Mouse (Mus musculus): Measurements from ENCODE around the gene Prpf3. TPM values are rescaled to one million over a fixed set of nuclear protein-coding genes. Genes with fewer than 3 reads are reported as not detected.

Gene Prpf3
- polyA plus RNA-seq, 1 experiment: 32.5 TPM

DNA sequence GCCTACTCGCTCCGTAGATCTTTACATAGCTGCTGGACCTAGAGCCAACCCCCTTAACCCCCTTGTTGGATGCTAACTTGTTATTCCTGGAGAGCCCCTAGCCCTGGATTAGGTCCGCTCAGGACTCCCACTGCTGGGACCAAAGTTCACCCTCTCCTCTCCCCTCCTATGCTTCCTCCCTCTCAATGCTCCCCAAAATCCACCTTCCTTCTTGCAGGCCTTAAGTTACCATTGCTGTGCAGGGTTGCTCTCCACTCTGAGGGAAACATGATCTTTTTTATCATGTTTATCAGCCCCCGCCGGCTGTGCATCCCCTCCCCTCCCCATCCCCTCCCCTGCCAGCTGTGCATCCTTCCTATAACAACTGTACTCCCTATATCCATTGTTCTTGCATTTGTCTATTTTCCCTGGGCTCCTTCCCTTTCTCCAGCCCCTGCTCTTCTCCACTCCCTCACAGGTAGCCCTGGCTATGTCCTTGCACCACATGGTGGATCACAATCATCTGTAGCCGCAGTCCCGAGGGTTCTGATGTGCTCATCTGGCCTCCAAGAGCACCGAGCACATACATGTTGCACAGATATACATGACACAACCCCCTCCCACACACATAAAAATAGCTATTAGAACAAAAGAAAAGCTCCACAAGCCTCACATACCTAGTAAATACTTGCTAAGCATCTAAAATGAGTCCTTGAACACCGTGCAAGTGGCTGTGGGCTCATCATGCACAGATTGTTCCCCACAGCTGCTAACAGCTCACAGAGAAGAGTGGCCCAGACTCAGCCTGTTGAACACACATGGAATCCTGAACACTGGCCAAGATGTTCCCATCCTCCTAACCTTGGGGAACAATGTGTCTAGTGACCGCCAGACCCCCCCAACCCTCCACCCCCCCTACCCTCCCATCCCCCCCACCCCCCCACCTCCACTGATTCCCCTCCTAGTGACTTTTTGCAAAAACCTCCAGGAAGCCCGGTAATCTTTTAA lies 36.7 kb upstream of the Prpf3 start:
- no peaks in the 10 kb centered on the region for H3K36me3 ChIP-seq (ENCODE audit: control insufficient read depth, insufficient read depth, low read length)
- H3K27ac ChIP-seq (ENCODE audit: control insufficient read depth, insufficient read depth, low read length): peak overlapping the region; percentile 25; the same call in 1 of the 2 replicates
- no peaks in the 10 kb centered on the region for H3K27me3 ChIP-seq (ENCODE audit: control insufficient read depth, insufficient read depth, low read length)
- peaks cover 25% of the 10 kb centered on the region for H3K4me1 ChIP-seq (replicated peaks; ENCODE audit: control insufficient read depth, insufficient read depth, low read length)
- H3K4me3 ChIP-seq (ENCODE audit: control insufficient read depth, insufficient read depth, low read length): no peak overlapping the region
- WGBS: 34% methylated on average over 11 of the region's 11 CpGs
- no peak for DNase-seq
- no peak for TF ChIP-seq CTCF (IDR thresholded peaks at IDR 0.05; ENCODE audit: borderline replicate concordance, control insufficient read depth, extremely low read depth, insufficient read depth, low read length, poor library complexity)
- no peak for TF ChIP-seq POLR2A (IDR thresholded peaks at IDR 0.05; ENCODE audit: control insufficient read depth, extremely low read depth, insufficient read depth, low read length, poor library complexity)

DNA sequence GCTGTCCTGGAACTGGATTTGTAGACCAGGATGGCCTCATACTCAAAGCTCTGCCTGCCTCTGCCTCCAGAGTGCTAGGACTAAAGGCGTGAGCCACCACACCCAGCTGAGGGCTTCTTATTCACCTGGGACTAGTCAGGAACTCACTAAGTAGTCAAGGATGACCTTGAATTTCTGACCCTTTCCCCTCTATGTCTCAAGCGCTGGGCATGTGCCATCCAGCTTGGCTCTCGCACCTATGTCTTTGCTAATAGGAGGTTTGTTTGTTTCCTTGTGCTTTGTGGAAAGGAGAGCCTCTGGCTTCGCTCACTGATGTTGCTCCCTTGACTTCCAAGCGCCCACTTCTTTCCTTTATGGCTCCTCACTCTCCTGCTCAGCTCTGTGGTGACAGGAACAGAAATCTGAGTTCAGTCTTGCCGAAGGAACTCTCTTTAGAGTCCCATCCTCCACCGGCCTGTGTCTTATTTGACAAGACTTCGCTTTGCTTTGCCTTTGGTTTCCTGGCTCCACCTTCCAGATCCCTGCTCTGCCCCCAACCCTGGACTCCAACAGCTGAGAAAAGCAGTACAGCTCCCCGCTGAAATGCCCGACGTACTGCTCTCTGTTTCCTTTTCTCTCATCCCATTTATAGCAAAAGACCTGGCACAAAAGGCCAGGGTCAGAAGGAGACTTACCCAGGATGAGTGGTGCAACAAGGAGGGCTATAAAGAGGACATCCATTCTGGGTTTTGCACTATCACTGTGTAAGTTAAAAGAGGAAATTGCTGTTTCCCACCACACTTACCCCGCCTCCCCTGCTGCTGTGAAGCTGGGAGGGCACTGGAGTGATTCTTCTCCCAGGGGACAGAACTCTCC lies 35.8 kb upstream of the Prpf3 start, which contains the start of gene BC028528:
BC028528 (minus strand) TSS at position 795 of the 855 bp plus-strand sequence.
- no peak for TF ChIP-seq CTCF (IDR thresholded peaks at IDR 0.05; ENCODE audit: borderline replicate concordance, control insufficient read depth, extremely low read depth, insufficient read depth, low read length, poor library complexity)
- no peak for TF ChIP-seq POLR2A (IDR thresholded peaks at IDR 0.05; ENCODE audit: control insufficient read depth, extremely low read depth, insufficient read depth, low read length, poor library complexity)
- H3K36me3 ChIP-seq (ENCODE audit: control insufficient read depth, insufficient read depth, low read length): no peaks in the 10 kb centered on the region
- H3K4me3 ChIP-seq (ENCODE audit: control insufficient read depth, insufficient read depth, low read length): no peak within 1 kb of the TSS
- 21% methylated on average over 12 of the region's 12 CpGs for WGBS
- peak; percentile 32 for DNase-seq
- peaks cover 25% of the 10 kb centered on the region for H3K4me1 ChIP-seq (replicated peaks; ENCODE audit: control insufficient read depth, insufficient read depth, low read length)
- no peaks in the 10 kb centered on the region for H3K27me3 ChIP-seq (ENCODE audit: control insufficient read depth, insufficient read depth, low read length)
- H3K27ac ChIP-seq (ENCODE audit: control insufficient read depth, insufficient read depth, low read length): peak within 1 kb of the TSS; percentile 25; the same call in 1 of the 2 replicates

DNA sequence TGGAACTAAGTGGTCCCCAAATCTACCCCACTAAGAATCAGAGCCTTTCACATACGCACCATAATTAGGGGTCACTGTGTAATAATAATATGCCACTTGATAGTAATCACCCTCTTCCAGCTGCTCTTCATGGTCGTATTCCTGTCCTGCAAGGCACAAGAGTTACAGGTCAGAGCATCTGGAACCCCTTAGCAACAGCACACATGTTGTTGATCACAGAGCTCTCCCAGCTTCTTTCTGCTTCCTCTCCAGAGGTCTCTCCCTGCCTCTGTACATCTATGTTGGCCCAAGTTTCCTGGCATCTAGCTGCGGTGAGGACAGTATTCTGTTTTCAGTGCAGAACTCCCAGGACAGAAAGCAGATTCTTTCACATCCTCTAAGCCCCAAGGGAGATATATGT lies 34.0 kb upstream of the Prpf3 start:
- Histone ChIP-seq H3K36me3 (ENCODE audit: control insufficient read depth, insufficient read depth, low read length) (no peaks in the 10 kb centered on the region), H3K27me3 (ENCODE audit: control insufficient read depth, insufficient read depth, low read length) (no peaks in the 10 kb centered on the region), H3K4me1 (replicated peaks; ENCODE audit: control insufficient read depth, insufficient read depth, low read length) (peaks cover 21% of the 10 kb centered on the region), H3K4me3 (ENCODE audit: control insufficient read depth, insufficient read depth, low read length) (no peak overlapping the region), H3K27ac (ENCODE audit: control insufficient read depth, insufficient read depth, low read length) (no peak overlapping the region)
- WGBS: 93% methylated on average over 3 of the region's 3 CpGs
- TF ChIP-seq POLR2A (IDR thresholded peaks at IDR 0.05; ENCODE audit: control insufficient read depth, extremely low read depth, insufficient read depth, low read length, poor library complexity): no peak
- TF ChIP-seq CTCF (IDR thresholded peaks at IDR 0.05; ENCODE audit: borderline replicate concordance, control insufficient read depth, extremely low read depth, insufficient read depth, low read length, poor library complexity): no peak
- no peak for DNase-seq

DNA sequence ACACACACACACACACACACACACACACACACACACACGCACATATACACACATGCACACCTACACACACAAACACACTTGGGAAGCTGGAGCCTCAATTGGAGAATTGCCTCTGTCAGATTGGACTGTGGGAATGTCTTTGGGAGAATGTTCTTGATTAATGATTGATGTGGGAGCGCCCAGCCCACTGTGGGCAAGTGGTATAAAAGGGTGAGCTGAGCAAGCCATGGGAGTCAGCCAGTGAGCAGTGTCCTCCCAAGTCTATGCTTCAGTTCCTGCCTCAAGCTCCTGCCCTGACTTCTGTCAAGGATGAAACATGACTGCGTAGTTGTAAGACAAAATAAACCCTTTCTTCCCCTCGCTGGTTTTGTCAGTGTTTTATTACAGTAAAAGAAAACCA lies 31.9 kb upstream of the Prpf3 start:
- Histone ChIP-seq H3K36me3 (ENCODE audit: control insufficient read depth, insufficient read depth, low read length) (no peaks in the 10 kb centered on the region), H3K4me3 (ENCODE audit: control insufficient read depth, insufficient read depth, low read length) (no peak overlapping the region), H3K27ac (ENCODE audit: control insufficient read depth, insufficient read depth, low read length) (no peak overlapping the region), H3K27me3 (ENCODE audit: control insufficient read depth, insufficient read depth, low read length) (no peaks in the 10 kb centered on the region), H3K4me1 (replicated peaks; ENCODE audit: control insufficient read depth, insufficient read depth, low read length) (peaks cover 17% of the 10 kb centered on the region)
- 90% methylated on average over 4 of the region's 4 CpGs for WGBS
- TF ChIP-seq CTCF (IDR thresholded peaks at IDR 0.05; ENCODE audit: borderline replicate concordance, control insufficient read depth, extremely low read depth, insufficient read depth, low read length, poor library complexity): no peak
- TF ChIP-seq POLR2A (IDR thresholded peaks at IDR 0.05; ENCODE audit: control insufficient read depth, extremely low read depth, insufficient read depth, low read length, poor library complexity): no peak
- DNase-seq: no peak

DNA sequence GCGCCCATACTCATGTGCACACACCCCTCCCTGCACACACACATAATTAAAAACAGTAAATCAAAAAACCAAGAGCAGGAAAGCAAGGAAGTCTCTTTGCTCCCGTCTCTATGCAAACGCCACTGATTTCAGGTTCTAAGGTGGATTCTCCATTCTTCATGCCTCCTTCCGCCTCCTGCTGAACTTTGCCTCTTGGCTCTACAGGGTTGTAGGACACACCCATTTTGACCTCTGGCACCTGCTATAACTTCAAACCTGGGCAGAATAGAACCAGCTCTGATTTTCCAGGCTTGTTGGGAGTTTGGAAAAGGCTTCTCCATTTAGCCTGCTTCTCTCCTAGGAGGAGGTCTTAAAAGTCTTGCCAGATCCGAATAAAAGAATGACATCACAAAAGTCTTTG lies 28.7 kb upstream of the Prpf3 start:
- TF ChIP-seq CTCF (IDR thresholded peaks at IDR 0.05; ENCODE audit: borderline replicate concordance, control insufficient read depth, extremely low read depth, insufficient read depth, low read length, poor library complexity) (no peak), POLR2A (IDR thresholded peaks at IDR 0.05; ENCODE audit: control insufficient read depth, extremely low read depth, insufficient read depth, low read length, poor library complexity) (no peak)
- no peak for DNase-seq
- Histone ChIP-seq H3K27ac (ENCODE audit: control insufficient read depth, insufficient read depth, low read length) (no peak overlapping the region), H3K27me3 (ENCODE audit: control insufficient read depth, insufficient read depth, low read length) (no peaks in the 10 kb centered on the region), H3K4me3 (ENCODE audit: control insufficient read depth, insufficient read depth, low read length) (no peak overlapping the region), H3K36me3 (ENCODE audit: control insufficient read depth, insufficient read depth, low read length) (no peaks in the 10 kb centered on the region), H3K4me1 (replicated peaks; ENCODE audit: control insufficient read depth, insufficient read depth, low read length) (peaks cover 12% of the 10 kb centered on the region)
- 98% methylated on average over 5 of the region's 5 CpGs for WGBS

DNA sequence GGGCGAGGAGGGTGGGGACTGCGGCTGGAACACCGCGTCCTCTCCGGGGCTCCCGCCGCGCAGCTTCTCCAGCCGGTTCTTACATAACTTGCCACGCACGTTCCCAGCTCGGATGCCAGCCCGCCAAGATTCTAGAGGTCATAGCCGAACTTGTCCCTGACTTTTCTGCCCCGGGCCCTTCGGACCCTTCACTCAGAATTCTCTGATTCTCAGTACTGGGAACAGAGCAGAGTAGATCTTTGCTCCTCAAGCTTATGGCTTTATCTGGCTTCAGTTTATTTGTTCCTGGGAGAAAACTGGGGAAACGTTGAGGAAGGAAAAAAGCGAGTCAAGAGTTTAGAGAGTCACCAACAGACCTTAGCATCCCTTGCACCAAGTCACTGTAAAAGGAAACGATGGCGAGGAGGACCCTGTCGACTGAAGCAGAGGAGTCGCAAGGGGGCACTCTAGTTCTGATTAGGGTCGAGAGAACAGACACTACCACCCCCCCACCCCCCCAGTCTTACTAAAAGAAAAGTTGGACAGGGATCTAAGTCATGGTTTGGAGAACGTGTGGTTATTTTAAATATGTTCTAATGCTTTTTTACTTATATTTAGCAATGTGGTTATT lies 27.2 kb upstream of the Prpf3 start:
- H3K4me3 ChIP-seq (ENCODE audit: control insufficient read depth, insufficient read depth, low read length): peak overlapping the region; percentile 50
- TF ChIP-seq CTCF (IDR thresholded peaks at IDR 0.05; ENCODE audit: borderline replicate concordance, control insufficient read depth, extremely low read depth, insufficient read depth, low read length, poor library complexity): no peak
- no peak for TF ChIP-seq POLR2A (IDR thresholded peaks at IDR 0.05; ENCODE audit: control insufficient read depth, extremely low read depth, insufficient read depth, low read length, poor library complexity)
- H3K27ac ChIP-seq (ENCODE audit: control insufficient read depth, insufficient read depth, low read length): no peak overlapping the region
- 2% methylated on average over 24 of the region's 24 CpGs for WGBS
- DNase-seq: peak; percentile 78
- peaks cover 12% of the 10 kb centered on the region for H3K4me1 ChIP-seq (replicated peaks; ENCODE audit: control insufficient read depth, insufficient read depth, low read length)
- H3K27me3 ChIP-seq (ENCODE audit: control insufficient read depth, insufficient read depth, low read length): no peaks in the 10 kb centered on the region
- no peaks in the 10 kb centered on the region for H3K36me3 ChIP-seq (ENCODE audit: control insufficient read depth, insufficient read depth, low read length)

All from thymus, adult 2 months (tissue).